In the genomic region with DNA sequence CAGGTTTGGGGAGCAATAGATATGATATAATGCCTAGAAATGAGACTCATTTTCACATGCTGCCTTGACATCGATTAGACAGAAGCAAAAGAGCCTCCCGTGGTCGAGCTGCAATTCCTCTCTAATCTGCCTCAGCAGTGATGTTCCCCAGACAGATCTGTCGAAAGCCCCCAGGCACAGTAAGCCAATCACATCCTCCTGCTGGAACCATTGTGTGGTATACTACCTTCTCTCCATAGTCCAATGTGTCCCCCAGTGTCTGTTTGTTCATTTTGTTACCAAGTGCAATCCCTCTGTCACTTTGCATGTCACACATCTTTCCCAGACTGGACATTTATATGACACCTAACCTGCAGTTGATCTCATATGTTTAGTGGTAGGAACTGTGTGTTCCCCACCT, we compare ENCODE assay signal across 29 mouse cellular contexts. TPM values are rescaled to one million over a fixed set of nuclear protein-coding genes. Genes with fewer than 3 reads are reported as not detected.
DNase-seq lines count a peak whose midpoint lies in the region; ATAC-seq and TF ChIP-seq lines count a peak whose summit lies in the region.
"Had no signal": no experiment of that assay in that cellular context is flagged by ENCODE, and none has a peak within 500 bp of the region (broad histone marks: within the 10 kb centered on the region; RNA-seq: fewer than 3 reads in every experiment).

No protein-coding gene starts in this region.

- H3K4me3 ChIP-seq in heart, embryonic 11.5 days (ENCODE audit: low read depth, low read length): no peak overlapping the region
- H3K4me3 ChIP-seq in midbrain, embryonic 13.5 days (replicated peaks): no peak overlapping the region
- no peak overlapping the region for H3K4me3 ChIP-seq in midbrain, embryonic 11.5 days (ENCODE audit: low read depth, low read length)
- no peak overlapping the region for H3K4me3 ChIP-seq in midbrain, embryonic 16.5 days (ENCODE audit: low read depth, low read length)
- H3K4me3 ChIP-seq in midbrain, embryonic 15.5 days: no peak overlapping the region
- H3K4me3 ChIP-seq: embryonic facial prominence, embryonic 13.5 days; embryonic facial prominence, embryonic 15.5 days; erythroblast, embryonic 14.5 days; forebrain, embryonic 10.5 days; forebrain, embryonic 12.5 days had no signal

- H3K36me3 ChIP-seq in heart, embryonic 11.5 days (ENCODE audit: control insufficient read depth, insufficient read depth, low read length): no peaks in the 10 kb centered on the region
- H3K36me3 ChIP-seq in midbrain, embryonic 13.5 days: no peaks in the 10 kb centered on the region
- H3K36me3 ChIP-seq in midbrain, embryonic 11.5 days (ENCODE audit: control insufficient read depth, insufficient read depth, low read length): no peaks in the 10 kb centered on the region
- no peaks in the 10 kb centered on the region for H3K36me3 ChIP-seq in midbrain, embryonic 16.5 days (ENCODE audit: control insufficient read depth, insufficient read depth, low read length)
- H3K36me3 ChIP-seq in midbrain, embryonic 15.5 days (replicated peaks): no peaks in the 10 kb centered on the region
- H3K36me3 ChIP-seq: embryonic facial prominence, embryonic 13.5 days; embryonic facial prominence, embryonic 15.5 days; forebrain, embryonic 10.5 days; forebrain, embryonic 12.5 days; G1E had no signal

- no peaks in the 10 kb centered on the region for H3K27me3 ChIP-seq in heart, embryonic 11.5 days (ENCODE audit: control insufficient read depth, insufficient read depth, low read length)
- no peaks in the 10 kb centered on the region for H3K27me3 ChIP-seq in midbrain, embryonic 13.5 days
- no peaks in the 10 kb centered on the region for H3K27me3 ChIP-seq in midbrain, embryonic 11.5 days (ENCODE audit: control insufficient read depth, insufficient read depth, low read length)
- H3K27me3 ChIP-seq in midbrain, embryonic 16.5 days (ENCODE audit: control insufficient read depth, insufficient read depth, low read depth, low read length): no peaks in the 10 kb centered on the region
- no peaks in the 10 kb centered on the region for H3K27me3 ChIP-seq in midbrain, embryonic 15.5 days (replicated peaks)
- H3K27me3 ChIP-seq: CH12.LX; embryonic facial prominence, embryonic 13.5 days; embryonic facial prominence, embryonic 15.5 days; forebrain, embryonic 12.5 days had no signal

- no peak for ATAC-seq in heart, embryonic 11.5 days (replicated peaks; ENCODE audit: insufficient number of reproducible peaks, low FRiP score, low TSS enrichment)
- 0 out of 2 replicates have a peak, but pooled peaks have one; percentile 53 for ATAC-seq in midbrain, embryonic 13.5 days
- no peak for ATAC-seq in midbrain, embryonic 11.5 days (ENCODE audit: low FRiP score)
- ATAC-seq in midbrain, embryonic 16.5 days: peak; percentile 56; the same call in 1 of the 2 replicates
- ATAC-seq in midbrain, embryonic 15.5 days (replicated peaks): no peak; the same call in 1 of the 2 replicates
- ATAC-seq: activated CD4-positive, CD25-positive, alpha-beta regulatory T cell, adult 4 months; CD4-positive, CD25-positive, alpha-beta regulatory T cell, adult 4 months; forebrain, embryonic 14.5 days; Patski had no signal

- no peak overlapping the region for H3K4me2 ChIP-seq in heart, embryonic 11.5 days
- H3K4me2 ChIP-seq in midbrain, embryonic 13.5 days (replicated peaks): no peak overlapping the region
- no peak overlapping the region for H3K4me2 ChIP-seq in midbrain, embryonic 11.5 days
- H3K4me2 ChIP-seq in midbrain, embryonic 16.5 days (ENCODE audit: low read length): no peak overlapping the region
- H3K4me2 ChIP-seq in midbrain, embryonic 15.5 days: no peak overlapping the region
- H3K4me2 ChIP-seq: embryonic facial prominence, embryonic 13.5 days; embryonic facial prominence, embryonic 15.5 days; forebrain, embryonic 12.5 days had no signal

- no peak for TF ChIP-seq POLR2A in brain, embryonic 14.5 days (IDR thresholded peaks at IDR 0.05; ENCODE audit: borderline replicate concordance, extremely low read depth, insufficient read depth, insufficient read length, poor library complexity, severe bottlenecking)

- WGBS in heart, embryonic 11.5 days (ENCODE audit: insufficient replicate concordance): 36% methylated on average over 4 of the region's 4 CpGs
- 59% methylated on average over 4 of the region's 4 CpGs for WGBS in midbrain, embryonic 13.5 days
- WGBS in midbrain, embryonic 11.5 days: 70% methylated on average over 4 of the region's 4 CpGs
- WGBS in midbrain, embryonic 16.5 days: 48% methylated on average over 4 of the region's 4 CpGs
- 50% methylated on average over 4 of the region's 4 CpGs for WGBS in midbrain, embryonic 15.5 days

- H3K9ac ChIP-seq in heart, embryonic 11.5 days (ENCODE audit: low read depth, low read length): no peak overlapping the region
- no peak overlapping the region for H3K9ac ChIP-seq in midbrain, embryonic 13.5 days (replicated peaks)
- H3K9ac ChIP-seq in midbrain, embryonic 11.5 days (ENCODE audit: low read length): no peak overlapping the region
- no peak overlapping the region for H3K9ac ChIP-seq in midbrain, embryonic 16.5 days (ENCODE audit: low read depth, low read length)
- no peak overlapping the region for H3K9ac ChIP-seq in midbrain, embryonic 15.5 days
- H3K9ac ChIP-seq: embryonic facial prominence, embryonic 13.5 days; embryonic facial prominence, embryonic 15.5 days; forebrain, embryonic 12.5 days had no signal

- H3K4me1 ChIP-seq in heart, embryonic 11.5 days (ENCODE audit: control insufficient read depth, insufficient read depth, low read length): no peaks in the 10 kb centered on the region
- no peaks in the 10 kb centered on the region for H3K4me1 ChIP-seq in midbrain, embryonic 13.5 days (replicated peaks)
- no peaks in the 10 kb centered on the region for H3K4me1 ChIP-seq in midbrain, embryonic 11.5 days (ENCODE audit: control insufficient read depth, insufficient read depth, low read length)
- no peaks in the 10 kb centered on the region for H3K4me1 ChIP-seq in midbrain, embryonic 16.5 days (ENCODE audit: control insufficient read depth, insufficient read depth, low read length)
- no peaks in the 10 kb centered on the region for H3K4me1 ChIP-seq in midbrain, embryonic 15.5 days
- H3K4me1 ChIP-seq: embryonic facial prominence, embryonic 13.5 days; embryonic facial prominence, embryonic 15.5 days; forebrain, embryonic 10.5 days; forebrain, embryonic 12.5 days had no signal

- no peak for TF ChIP-seq CTCF in brain, embryonic 14.5 days (IDR thresholded peaks at IDR 0.05; ENCODE audit: borderline replicate concordance, extremely low read depth, insufficient read depth, insufficient read length)

- H3K27ac ChIP-seq in heart, embryonic 11.5 days (ENCODE audit: low read depth, low read length): no peak overlapping the region
- H3K27ac ChIP-seq in midbrain, embryonic 13.5 days: no peak overlapping the region
- H3K27ac ChIP-seq in midbrain, embryonic 11.5 days (ENCODE audit: low read depth, low read length): no peak overlapping the region
- no peak overlapping the region for H3K27ac ChIP-seq in midbrain, embryonic 16.5 days (ENCODE audit: low read length)
- no peak overlapping the region for H3K27ac ChIP-seq in midbrain, embryonic 15.5 days
- H3K27ac ChIP-seq: embryonic facial prominence, embryonic 13.5 days; embryonic facial prominence, embryonic 15.5 days; forebrain, embryonic 10.5 days; forebrain, embryonic 12.5 days had no signal

- peak; percentile 31 for DNase-seq in heart, adult 11 months
- no peak for DNase-seq in midbrain, embryonic 11.5 days (ENCODE audit: low spot score, missing footprints)
- DNase-seq in brain, embryonic 14.5 days (ENCODE audit: low read depth): peak; percentile 20
- DNase-seq: adrenal gland, adult 8-10 months; adrenal gland, postnatal 14 days; adrenal gland, postnatal 36 days; B cell, adult 2 months; cerebellum, adult 11 months; cerebellum, adult 18-20 months; cerebellum, adult 8-10 months; cerebellum, adult 9-11 months; cerebellum, postnatal 14 days; cerebellum, postnatal 36 days; embryo, embryonic 11 days had no signal

- no peaks in the 10 kb centered on the region for H3K9me3 ChIP-seq in heart, embryonic 11.5 days (replicated peaks; ENCODE audit: control insufficient read depth, low read length)
- H3K9me3 ChIP-seq in midbrain, embryonic 13.5 days: no peaks in the 10 kb centered on the region
- H3K9me3 ChIP-seq in midbrain, embryonic 11.5 days (ENCODE audit: control insufficient read depth, low read length): no peaks in the 10 kb centered on the region
- no peaks in the 10 kb centered on the region for H3K9me3 ChIP-seq in midbrain, embryonic 16.5 days (replicated peaks; ENCODE audit: control insufficient read depth, low read length, poor library complexity, severe bottlenecking)
- no peaks in the 10 kb centered on the region for H3K9me3 ChIP-seq in midbrain, embryonic 15.5 days
- H3K9me3 ChIP-seq: embryonic facial prominence, embryonic 13.5 days; embryonic facial prominence, embryonic 15.5 days; forebrain, embryonic 10.5 days; forebrain, embryonic 12.5 days; G1E had no signal

RNA-seq across cellular contexts. Expression of a gene that starts 28.6 kb away (rescaled TPM):
- polyA plus RNA-seq in heart, embryonic 11.5 days (2014; fragmentation: Nextera tagmentation; extraction: Ambion mirVana): 0.23 TPM in 1 of 2 replicates, not detected in the other
- 0.71 and 1.0 TPM in 2 replicates for polyA plus RNA-seq in midbrain, embryonic 13.5 days (2015; fragmentation: Nextera tagmentation; extraction: Ambion mirVana)
- 0.37 and 0.70 TPM in 2 replicates for polyA plus RNA-seq in midbrain, embryonic 11.5 days (2014; fragmentation: Nextera tagmentation; extraction: Ambion mirVana)
- 1.6 and 1.9 TPM in 2 replicates for polyA plus RNA-seq in midbrain, embryonic 16.5 days (2015; fragmentation: Nextera tagmentation; extraction: Ambion mirVana)
- polyA plus RNA-seq in midbrain, embryonic 15.5 days (2015; fragmentation: Nextera tagmentation; extraction: Ambion mirVana): 1.9 and 2.5 TPM in 2 replicates
- polyA plus RNA-seq in brain, embryonic 14.5 days (2012; rRNA removed): 0.41 and 0.68 TPM in 2 replicates
- polyA plus RNA-seq: embryonic facial prominence, embryonic 13.5 days; erythroblast, embryonic 14.5 days; forebrain, embryonic 12.5 days; G1E had no signal

Comparison
In these comparisons a context has a peak if more than half of its experiments do, and no peak if none do; other contexts are left out.
1. ATAC-seq: peak in midbrain, embryonic 13.5 days (single experiment) and midbrain, embryonic 16.5 days (single experiment); none in heart, embryonic 11.5 days (single experiment), midbrain, embryonic 11.5 days (single experiment) and midbrain, embryonic 15.5 days (single experiment).